Mouse (Mus musculus) stomach, embryonic 16.5 days (tissue): Measurements from ENCODE around the gene Pym1. TPM values are rescaled to one million over a fixed set of nuclear protein-coding genes. Genes with fewer than 3 reads are reported as not detected.
"Not testable (repeated sequence)": the region's sequence is repeated elsewhere in the genome, so short reads cannot be mapped to it uniquely, and the experiment has no call there.

Experiments
- ATAC-seq: fragments of 200-750 bp; cut with Nextera tagmentation; 2 replicates; pipeline ENCODE4 v1.8.0; 2017; ENCODE audit warnings: moderate number of reproducible peaks, moderate TSS enrichment; ENCODE audit not compliant: insufficient read depth, low FRiP score
- H3K27ac ChIP-seq: fragments of 300-500 bp; sonication (generic); 2 replicates; pipeline ENCODE4 v1.5.1; 2014; ENCODE audit warnings: low read length
- H3K27me3 ChIP-seq: fragments of 300-500 bp; sonication (generic); 2 replicates; pipeline ENCODE4 v1.6.1; 2014; ENCODE audit warnings: low read length, control low read depth, mixed read lengths; ENCODE audit not compliant: control insufficient read depth, insufficient read depth
- H3K36me3 ChIP-seq: fragments of 300-500 bp; sonication (generic); 2 replicates; pipeline ENCODE4 v1.6.1; 2014; ENCODE audit warnings: low read length; ENCODE audit not compliant: control insufficient read depth, insufficient read depth
- H3K4me1 ChIP-seq: fragments of 300-500 bp; sonication (generic); 2 replicates; pipeline ENCODE4 v1.6.1; 2014; ENCODE audit warnings: low read length, control low read depth, mixed read lengths; ENCODE audit not compliant: control insufficient read depth, insufficient read depth
- H3K4me2 ChIP-seq: fragments of 300-500 bp; sonication (generic); 2 replicates; pipeline ENCODE4 v1.6.1; 2014; ENCODE audit warnings: low read depth, low read length, mixed read lengths
- H3K4me3 ChIP-seq: fragments of 300-500 bp; sonication (generic); replicated peaks from 2 replicates; pipeline ENCODE4 v1.5.1; 2014; ENCODE audit warnings: mild to moderate bottlenecking, low read length
- H3K9ac ChIP-seq: fragments of 300-500 bp; sonication (generic); 2 replicates; pipeline ENCODE4 v1.6.1; 2014; ENCODE audit warnings: low read length
- H3K9me3 ChIP-seq: fragments of 300-500 bp; sonication (generic); replicated peaks from 2 replicates; pipeline ENCODE4 v1.6.1; 2016; ENCODE audit warnings: low read length, control low read depth; ENCODE audit not compliant: control insufficient read depth
- WGBS: fragments of 180-500 bp; shearing (Covaris S2); extraction: QIAGEN DNeasy Blood & Tissue Kit; methylation state at CpG from one replicate; pipeline ENCODE4 v1.1.7; 2014; 5-methylcytosine and 5-hydroxymethylcytosine counted together
- polyA plus RNA-seq: library from polyadenylated mRNA; unstranded; fragments of >200 nt; fragmentation: Nextera tagmentation; extraction: Ambion mirVana; gene quantifications from 2 replicates; pipeline ENCODE4 v1.2.1, GENCODE M21; 2015

Pym1 gene
- 35.0 and 36.2 TPM in 2 replicates for polyA plus RNA-seq

GRCm38 (mm10) chr10:128747646-128748251 lies at the start of gene Pym1:
Gene Pym1 (plus strand): TSS chr10:128747889.
- Histone ChIP-seq H3K4me2 (peak within 1 kb of the TSS; percentile 96), H3K36me3 (no peaks in the 10 kb centered on the region), H3K27ac (peak within 1 kb of the TSS; percentile 99), H3K27me3 (no peaks in the 10 kb centered on the region), H3K9ac (peak within 1 kb of the TSS; percentile 78), H3K4me3 (peak within 1 kb of the TSS; percentile 74), H3K4me1 (peaks cover 26% of the 10 kb centered on the region), H3K9me3 (no peaks in the 10 kb centered on the region)
- WGBS = under 1% methylated on average over 36 of the region's 36 CpGs
- ATAC-seq = peak; percentile 86

- no peak overlapping the region for H3K4me3 ChIP-seq
- ATAC-seq = no peak
- no peaks in the 10 kb centered on the region for H3K9me3 ChIP-seq
- H3K4me1 ChIP-seq = peaks cover 30% of the 10 kb centered on the region
- H3K9ac ChIP-seq = no peak overlapping the region
- H3K27ac ChIP-seq = no peak overlapping the region
- 81% methylated on average over 5 of the region's 5 CpGs for WGBS
- no peaks in the 10 kb centered on the region for H3K27me3 ChIP-seq
- H3K36me3 ChIP-seq = peaks cover 15% of the 10 kb centered on the region
- no peak overlapping the region for H3K4me2 ChIP-seq
These were observed 48.7 kb upstream of the Pym1 start for GRCm38 (mm10) chr10:128699006-128699405.

GRCm38 (mm10) chr10:128699611-128700010 lies 48.1 kb upstream of the Pym1 start:
- no peak overlapping the region for H3K9ac ChIP-seq
- no peak overlapping the region for H3K4me3 ChIP-seq
- H3K27me3 ChIP-seq = no peaks in the 10 kb centered on the region
- no peak overlapping the region for H3K4me2 ChIP-seq
- 70% methylated on average over 11 of the region's 11 CpGs for WGBS
- no peak overlapping the region for H3K27ac ChIP-seq
- no peak for ATAC-seq
- H3K36me3 ChIP-seq = peaks cover 15% of the 10 kb centered on the region
- peaks cover 27% of the 10 kb centered on the region for H3K4me1 ChIP-seq
- no peaks in the 10 kb centered on the region for H3K9me3 ChIP-seq

GRCm38 (mm10) chr10:128700712-128701111 lies 47.0 kb upstream of the Pym1 start:
- H3K4me2 ChIP-seq = no peak overlapping the region
- H3K4me1 ChIP-seq = peaks cover 20% of the 10 kb centered on the region
- 79% methylated on average over 5 of the region's 5 CpGs for WGBS
- H3K9ac ChIP-seq = no peak overlapping the region
- H3K9me3 ChIP-seq = no peaks in the 10 kb centered on the region
- H3K27me3 ChIP-seq = no peaks in the 10 kb centered on the region
- peaks cover 15% of the 10 kb centered on the region for H3K36me3 ChIP-seq
- ATAC-seq = no peak
- H3K27ac ChIP-seq = no peak overlapping the region
- no peak overlapping the region for H3K4me3 ChIP-seq

- Histone ChIP-seq H3K9me3 (no peaks in the 10 kb centered on the region), H3K4me1 (peaks cover 14% of the 10 kb centered on the region), H3K9ac (no peak overlapping the region), H3K27ac (no peak overlapping the region), H3K4me3 (no peak overlapping the region), H3K27me3 (no peaks in the 10 kb centered on the region), H3K4me2 (no peak overlapping the region), H3K36me3 (peaks cover 15% of the 10 kb centered on the region)
- ATAC-seq = no peak
- WGBS = 72% methylated on average over 6 of the region's 6 CpGs
These were observed 45.2 kb upstream of the Pym1 start for GRCm38 (mm10) chr10:128702328-128703007.

GRCm38 (mm10) chr10:128703895-128704294 lies 43.8 kb upstream of the Pym1 start, which contains the start of gene Pmel:
Gene Pmel (plus strand): TSS chr10:128704195.
- 14% methylated on average over 4 of the region's 4 CpGs for WGBS
- H3K36me3 ChIP-seq = peaks cover 15% of the 10 kb centered on the region
- H3K9ac ChIP-seq = peak within 1 kb of the TSS; percentile 91
- H3K27me3 ChIP-seq = no peaks in the 10 kb centered on the region
- ATAC-seq = no peak
- H3K9me3 ChIP-seq = no peaks in the 10 kb centered on the region
- peaks cover 14% of the 10 kb centered on the region for H3K4me1 ChIP-seq
- peak within 1 kb of the TSS; percentile 97 for H3K4me3 ChIP-seq
- H3K4me2 ChIP-seq = peak within 1 kb of the TSS; percentile 75
- H3K27ac ChIP-seq = peak within 1 kb of the TSS; percentile 98

GRCm38 (mm10) chr10:128704491-128705316 lies 43.0 kb upstream of the Pym1 start, which contains the start of gene Cdk2:
Gene Cdk2 (minus strand): TSS chr10:128705031.
- H3K27me3 ChIP-seq = no peaks in the 10 kb centered on the region
- H3K4me2 ChIP-seq = peak within 1 kb of the TSS; percentile 75
- peak within 1 kb of the TSS; percentile 97 for H3K4me3 ChIP-seq
- H3K9ac ChIP-seq = peak within 1 kb of the TSS; percentile 91
- peak within 1 kb of the TSS; percentile 98 for H3K27ac ChIP-seq
- H3K4me1 ChIP-seq = peaks cover 14% of the 10 kb centered on the region
- H3K9me3 ChIP-seq = no peaks in the 10 kb centered on the region
- peaks cover 11% of the 10 kb centered on the region for H3K36me3 ChIP-seq
- 0% methylated on average over 61 of the region's 62 CpGs for WGBS
- peak; percentile 96 for ATAC-seq

GRCm38 (mm10) chr10:128705317-128705693 lies 42.4 kb upstream of the Pym1 start:
- Histone ChIP-seq H3K4me1 (peaks cover 14% of the 10 kb centered on the region), H3K36me3 (peaks cover 8% of the 10 kb centered on the region), H3K27me3 (no peaks in the 10 kb centered on the region), H3K9ac (peak overlapping the region; percentile 75), H3K4me2 (peak overlapping the region; percentile 75), H3K4me3 (peak overlapping the region; percentile 97), H3K27ac (peak overlapping the region; percentile 82), H3K9me3 (no peaks in the 10 kb centered on the region)
- WGBS = 4% methylated on average over 11 of the region's 11 CpGs
- peak; percentile 12; the same call in 1 of the 2 replicates for ATAC-seq

GRCm38 (mm10) chr10:128711318-128711717 lies 36.4 kb upstream of the Pym1 start:
- not testable (repeated sequence) for H3K36me3 ChIP-seq, H3K4me1 ChIP-seq, H3K9ac ChIP-seq, ATAC-seq, H3K4me3 ChIP-seq, H3K27me3 ChIP-seq, H3K4me2 ChIP-seq, H3K9me3 ChIP-seq, H3K27ac ChIP-seq
- WGBS = 97% methylated on average over 7 of the region's 7 CpGs
